Mouse (Mus musculus): ENCODE results near the gene Pigl. TPM values are rescaled to one million over a fixed set of nuclear protein-coding genes. Genes with fewer than 3 reads are reported as not detected.
"Not testable (repeated sequence)": the region's sequence is repeated elsewhere in the genome, so short reads cannot be mapped to it uniquely, and the experiment has no call there.

Pigl gene
- polyA plus RNA-seq, 1 experiment from 2014 or later: 12.4 TPM

DNA sequence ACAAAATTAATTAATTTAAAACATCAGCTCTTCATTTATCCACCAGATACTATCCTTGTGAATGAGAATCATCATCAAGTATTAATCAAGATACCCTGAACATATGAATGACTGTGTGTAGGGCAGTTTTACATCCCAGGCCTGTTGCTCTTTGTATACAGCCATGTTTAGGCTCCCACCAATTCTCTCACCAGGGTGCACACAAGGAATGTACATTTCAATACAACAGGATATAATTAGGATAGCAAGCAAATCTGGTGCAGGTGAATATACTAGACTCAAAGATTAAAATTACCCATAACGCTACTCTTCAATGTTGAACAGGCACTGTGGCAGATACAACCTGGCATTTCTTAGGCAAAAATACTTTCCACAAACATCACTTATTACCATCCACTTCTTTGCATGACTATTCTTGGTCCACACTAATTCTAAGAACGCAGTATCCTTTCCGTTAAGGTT, 2.2 kb upstream of the Pigl start:
- Histone ChIP-seq H3K4me2 (peak overlapping the region; percentile 78), H3K27me3 (no peaks in the 10 kb centered on the region), H3K9me3 (replicated peaks) (no peaks in the 10 kb centered on the region), H3K9ac (peak overlapping the region; percentile 100), H3K36me3 (peaks cover under 1% of the 10 kb centered on the region; the same call in 1 of the 2 replicates), H3K4me1 (peaks cover 20% of the 10 kb centered on the region), H3K4me3 (replicated peaks) (peak overlapping the region; percentile 94), H3K27ac (peak overlapping the region; percentile 99)
- ATAC-seq (replicated peaks; ENCODE audit: low FRiP score): no peak
- 8% methylated on average over 3 of the region's 3 CpGs for WGBS

DNA sequence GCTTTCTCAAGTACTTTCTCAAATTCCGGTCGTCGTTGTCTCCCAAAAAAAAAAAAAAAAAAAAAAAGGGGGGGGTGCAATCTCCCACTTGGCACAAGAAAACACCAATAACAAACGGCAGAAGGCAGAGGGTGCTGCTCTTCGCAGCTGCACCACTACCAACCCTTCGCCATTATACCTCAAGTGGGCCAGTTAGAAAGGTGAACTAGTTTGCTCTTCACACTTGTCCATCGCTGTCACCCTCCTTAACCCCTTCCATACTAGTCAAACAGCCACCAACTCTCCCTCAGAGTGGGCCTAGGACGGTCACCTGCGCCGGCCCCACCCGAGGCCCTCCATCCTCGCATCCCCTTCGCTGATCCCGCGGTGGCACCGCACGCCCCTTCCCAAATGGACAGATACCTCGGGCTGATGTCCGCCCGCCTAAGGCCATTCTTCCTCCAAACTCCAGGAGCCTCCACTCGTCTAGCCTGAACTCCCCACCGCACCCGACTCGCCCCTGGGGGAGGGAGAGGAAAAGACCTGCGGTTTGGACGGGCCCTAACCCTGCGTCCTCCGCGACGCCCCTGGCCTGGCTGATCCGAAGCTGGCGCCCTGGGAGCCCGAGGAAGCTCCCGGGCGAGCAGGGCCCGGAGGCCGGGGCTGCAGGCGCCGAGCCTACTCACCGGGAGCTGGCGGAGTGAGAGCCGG, 1.6 kb upstream of the Pigl start:
- ATAC-seq (replicated peaks; ENCODE audit: low FRiP score): peak; percentile 68
- under 1% methylated on average over 42 of the region's 42 CpGs for WGBS
- Histone ChIP-seq H3K9ac (peak overlapping the region; percentile 100), H3K27me3 (no peaks in the 10 kb centered on the region), H3K36me3 (no peaks in the 10 kb centered on the region), H3K9me3 (replicated peaks) (no peaks in the 10 kb centered on the region), H3K4me1 (peaks cover 20% of the 10 kb centered on the region), H3K27ac (peak overlapping the region; percentile 99), H3K4me3 (replicated peaks) (peak overlapping the region; percentile 94), H3K4me2 (peak overlapping the region; percentile 78)

DNA sequence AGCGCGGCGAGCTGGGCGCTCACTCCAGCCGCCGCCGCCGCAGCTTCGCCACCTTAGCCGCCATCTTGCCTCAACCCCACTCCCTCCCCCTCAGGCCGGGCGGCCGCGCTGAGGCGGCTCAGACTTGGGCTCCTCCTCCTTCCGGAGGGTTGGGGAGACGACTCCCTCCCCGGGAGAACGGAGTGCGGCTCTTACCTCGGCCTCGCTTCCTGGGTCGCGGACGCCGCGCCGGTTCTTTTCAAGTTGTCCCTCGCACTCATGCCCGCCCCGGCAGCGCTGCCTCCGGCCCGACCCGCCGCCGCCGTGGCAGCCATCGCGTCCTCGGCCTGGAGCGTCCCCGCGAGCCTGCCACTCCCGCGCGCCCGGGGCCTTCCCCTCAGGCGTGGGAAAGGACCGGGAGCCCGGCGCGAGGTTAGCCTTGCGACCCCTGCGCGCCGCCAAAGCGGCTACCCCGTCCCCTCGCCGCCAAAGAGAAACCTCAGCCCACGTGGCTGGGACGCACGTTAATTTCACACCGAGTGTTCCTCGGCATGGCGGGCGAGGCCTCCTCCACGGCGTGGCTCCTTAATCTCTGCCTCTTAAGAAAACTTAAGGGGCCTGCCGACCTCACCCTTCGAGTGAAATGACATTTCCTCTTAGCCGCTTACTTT, 894 bp upstream of the Pigl start:
- Histone ChIP-seq H3K9me3 (replicated peaks) (no peaks in the 10 kb centered on the region), H3K9ac (peak overlapping the region; percentile 100), H3K4me1 (peaks cover 20% of the 10 kb centered on the region), H3K27ac (peak overlapping the region; percentile 99), H3K27me3 (no peaks in the 10 kb centered on the region), H3K36me3 (no peaks in the 10 kb centered on the region), H3K4me2 (peak overlapping the region; percentile 78), H3K4me3 (replicated peaks) (peak overlapping the region; percentile 94)
- under 1% methylated on average over 73 of the region's 73 CpGs for WGBS
- peak; percentile 95 for ATAC-seq (replicated peaks; ENCODE audit: low FRiP score)

DNA sequence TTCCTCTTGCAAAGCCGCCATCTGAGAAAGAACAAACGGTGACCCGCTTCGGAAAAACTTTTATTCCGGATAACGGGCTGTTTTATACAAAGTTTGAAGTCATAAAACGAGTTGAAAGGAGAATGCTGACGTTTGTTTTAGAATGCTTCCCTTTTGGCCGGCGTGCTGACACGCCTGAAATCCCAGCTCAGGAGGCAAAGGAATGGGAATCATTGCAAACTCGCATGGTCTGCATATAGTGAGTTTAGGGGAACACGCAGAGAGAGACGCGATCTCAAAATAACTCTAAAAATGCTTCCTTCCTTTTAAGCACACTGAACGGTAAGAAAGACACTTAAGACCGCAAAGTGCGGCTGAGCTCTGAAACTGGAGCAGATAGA, 379 bp upstream of the Pigl start:
- Histone ChIP-seq H3K9ac (peak overlapping the region; percentile 100), H3K27me3 (no peaks in the 10 kb centered on the region), H3K27ac (peak overlapping the region; percentile 99), H3K9me3 (replicated peaks) (no peaks in the 10 kb centered on the region), H3K4me2 (peak overlapping the region; percentile 78), H3K4me3 (replicated peaks) (peak overlapping the region; percentile 94), H3K36me3 (no peaks in the 10 kb centered on the region), H3K4me1 (peaks cover 20% of the 10 kb centered on the region)
- ATAC-seq (replicated peaks; ENCODE audit: low FRiP score): no peak
- under 1% methylated on average over 18 of the region's 18 CpGs for WGBS

DNA sequence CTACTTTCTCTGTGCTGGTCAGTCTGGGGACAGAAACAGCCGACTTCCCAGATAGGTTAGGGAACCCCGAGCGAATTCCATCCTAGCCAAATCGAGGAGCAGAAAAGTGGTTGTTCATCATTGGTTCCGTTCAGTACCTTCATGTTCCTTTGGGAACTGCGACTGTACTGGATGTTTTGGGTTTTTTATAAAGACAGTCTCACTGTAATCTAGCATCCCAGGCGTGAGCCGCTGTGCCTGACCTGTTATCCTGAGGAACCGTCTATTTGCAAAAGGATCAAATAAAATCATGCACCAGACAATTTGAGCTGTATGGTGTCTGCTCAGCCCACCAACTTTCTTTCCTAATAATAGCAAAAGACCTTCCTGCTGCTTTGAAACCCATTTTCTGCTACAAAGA, 520 bp downstream of the Pigl start:
- H3K27ac ChIP-seq: peak overlapping the region; percentile 99
- peak overlapping the region; percentile 78 for H3K4me2 ChIP-seq
- peak overlapping the region; percentile 94 for H3K4me3 ChIP-seq (replicated peaks)
- WGBS: 2% methylated on average over 9 of the region's 9 CpGs
- no peak for ATAC-seq (replicated peaks; ENCODE audit: low FRiP score)
- no peaks in the 10 kb centered on the region for H3K27me3 ChIP-seq
- H3K9ac ChIP-seq: peak overlapping the region; percentile 100
- no peaks in the 10 kb centered on the region for H3K36me3 ChIP-seq
- peaks cover 19% of the 10 kb centered on the region for H3K4me1 ChIP-seq
- H3K9me3 ChIP-seq (replicated peaks): no peaks in the 10 kb centered on the region

DNA sequence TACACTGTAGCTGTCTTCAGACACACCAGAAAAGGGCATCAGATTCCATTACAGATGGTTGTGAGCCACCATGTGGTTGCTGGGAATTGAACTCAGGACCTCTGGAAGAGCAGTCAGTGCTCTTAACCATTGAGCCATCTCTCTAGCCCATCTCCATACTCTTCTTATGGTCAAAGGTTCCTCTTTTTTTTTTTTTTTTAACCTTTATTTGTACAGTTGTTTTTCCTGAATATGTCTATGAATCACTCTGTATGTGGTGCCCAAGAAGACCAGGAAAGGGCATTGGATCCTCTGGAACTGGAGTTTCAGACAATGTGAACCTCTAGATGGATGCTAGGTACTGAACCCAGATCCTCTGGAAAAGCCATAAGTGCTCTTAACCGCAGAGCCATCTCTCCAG, 4.3 kb downstream of the Pigl start:
- not testable (repeated sequence) for H3K9me3 ChIP-seq (replicated peaks); H3K27me3 ChIP-seq; H3K4me3 ChIP-seq (replicated peaks); H3K9ac ChIP-seq; H3K27ac ChIP-seq; ATAC-seq (replicated peaks; ENCODE audit: low FRiP score); H3K4me1 ChIP-seq; H3K36me3 ChIP-seq; H3K4me2 ChIP-seq
- 93% methylated on average over 1 of the region's 1 CpGs for WGBS

DNA sequence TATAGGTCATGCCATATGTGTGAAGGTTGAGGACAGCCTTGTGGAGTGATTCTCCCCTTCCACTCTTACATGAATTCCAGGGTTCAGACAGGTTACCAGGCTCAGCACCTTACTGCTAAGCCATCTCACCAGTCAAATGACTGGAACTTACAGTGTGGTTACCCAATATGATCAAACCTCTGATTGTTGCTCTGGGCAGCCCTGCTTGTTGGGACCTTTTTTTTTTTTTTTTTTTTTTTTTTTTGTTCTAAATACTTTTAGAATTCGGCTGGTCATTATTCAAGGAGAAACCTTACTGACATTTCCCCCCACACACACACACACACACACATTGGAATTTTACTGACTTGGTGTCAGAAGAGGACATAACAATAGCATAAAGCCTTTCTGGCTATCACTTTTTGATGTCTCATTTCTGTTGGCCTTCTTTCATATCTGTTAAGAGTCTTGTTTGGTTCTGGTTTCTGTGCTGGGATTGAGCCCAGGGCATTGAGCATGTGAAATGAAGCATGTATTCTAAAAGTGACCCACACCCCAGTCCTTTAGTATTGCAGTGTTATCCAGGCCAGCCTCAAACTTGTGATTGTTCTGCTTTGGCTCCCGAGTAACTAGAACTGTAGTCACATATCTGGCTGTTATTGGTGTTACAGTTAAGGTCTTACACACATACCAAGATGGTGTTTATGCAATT, 5.1 kb downstream of the Pigl start:
- Histone ChIP-seq H3K9me3 (replicated peaks) (no peaks in the 10 kb centered on the region), H3K4me1 (peaks cover 7% of the 10 kb centered on the region), H3K9ac (no peak overlapping the region), H3K36me3 (no peaks in the 10 kb centered on the region), H3K27ac (no peak overlapping the region), H3K27me3 (no peaks in the 10 kb centered on the region), H3K4me2 (no peak overlapping the region), H3K4me3 (replicated peaks) (no peak overlapping the region)
- ATAC-seq (replicated peaks; ENCODE audit: low FRiP score): no peak
- 76% methylated on average over 2 of the region's 2 CpGs for WGBS

DNA sequence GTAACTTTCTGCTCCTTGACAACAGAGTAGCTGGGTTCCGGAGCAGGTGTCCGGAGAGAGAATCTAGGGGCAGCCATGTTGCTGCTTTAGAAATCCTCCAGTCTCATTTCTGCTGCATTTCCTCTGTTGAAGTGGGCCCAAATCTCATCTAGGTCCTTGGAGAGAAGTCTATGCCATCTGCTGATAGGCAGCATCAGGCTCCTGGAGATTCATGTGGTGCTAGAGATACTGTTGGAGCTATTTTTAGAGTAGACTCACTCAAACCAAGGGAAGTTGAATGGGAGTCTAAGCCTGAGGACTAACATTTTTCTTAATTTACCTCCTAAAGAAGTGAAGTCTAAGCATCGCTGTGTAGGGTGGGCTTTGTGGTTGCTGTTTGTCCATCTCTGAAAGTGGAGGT, 6.4 kb downstream of the Pigl start:
- ATAC-seq (replicated peaks; ENCODE audit: low FRiP score): no peak

DNA sequence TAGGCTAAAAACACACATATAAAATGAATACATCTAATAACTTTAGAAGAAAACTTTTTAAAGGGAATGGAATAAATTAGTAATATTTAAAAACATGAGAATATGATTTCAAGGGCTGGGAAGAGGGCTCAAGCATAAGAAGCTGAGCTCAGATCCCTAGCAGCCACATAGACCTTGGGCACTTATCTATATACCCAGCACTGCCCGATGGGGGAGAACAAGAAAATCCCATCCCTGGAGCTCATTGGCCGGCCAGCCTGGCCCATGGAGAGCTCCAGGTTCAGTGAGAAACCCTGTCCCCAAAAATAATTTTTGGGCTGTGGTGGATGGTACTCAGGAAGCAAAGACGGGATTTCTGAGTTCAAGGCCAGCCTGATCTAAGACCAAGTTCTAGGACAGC, 7.6 kb downstream of the Pigl start:
- no peak overlapping the region for H3K27ac ChIP-seq
- H3K27me3 ChIP-seq: no peaks in the 10 kb centered on the region
- no peaks in the 10 kb centered on the region for H3K36me3 ChIP-seq
- H3K4me2 ChIP-seq: no peak overlapping the region
- H3K4me3 ChIP-seq (replicated peaks): no peak overlapping the region
- no peak overlapping the region for H3K9ac ChIP-seq
- no peak for ATAC-seq (replicated peaks; ENCODE audit: low FRiP score)
- 86% methylated on average over 3 of the region's 3 CpGs for WGBS
- H3K4me1 ChIP-seq: no peaks in the 10 kb centered on the region
- no peaks in the 10 kb centered on the region for H3K9me3 ChIP-seq (replicated peaks)

More for the DNA sequence above, 6.4 kb downstream of the Pigl start:
- Histone ChIP-seq H3K27me3 (no peaks in the 10 kb centered on the region), H3K4me2 (no peak overlapping the region), H3K36me3 (no peaks in the 10 kb centered on the region), H3K9me3 (replicated peaks) (no peaks in the 10 kb centered on the region), H3K9ac (no peak overlapping the region), H3K27ac (no peak overlapping the region), H3K4me1 (peaks cover 3% of the 10 kb centered on the region; the same call in 1 of the 2 replicates), H3K4me3 (replicated peaks) (no peak overlapping the region)
- WGBS: 93% methylated on average over 3 of the region's 3 CpGs

DNA sequence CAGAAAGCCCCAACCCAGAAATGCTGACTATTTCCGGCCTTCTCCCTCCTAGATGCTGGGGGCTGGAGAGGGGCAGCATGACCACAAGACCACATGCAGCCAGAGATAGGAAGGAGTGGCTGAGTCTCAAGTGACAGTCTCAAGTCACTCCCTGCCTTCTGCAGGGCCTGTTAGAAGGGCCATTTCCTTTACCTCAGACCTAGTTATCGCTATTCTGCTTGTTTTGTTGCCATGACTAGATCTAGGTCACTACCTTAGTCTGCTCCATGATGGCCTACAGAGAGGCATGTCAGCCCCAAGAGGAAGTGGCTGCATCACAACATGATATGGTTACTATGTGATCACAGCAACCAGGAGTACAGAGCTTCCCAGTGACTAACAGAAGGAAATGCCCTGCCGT, 8.3 kb downstream of the Pigl start:
- Histone ChIP-seq H3K9ac (no peak overlapping the region), H3K27ac (no peak overlapping the region), H3K4me1 (no peaks in the 10 kb centered on the region), H3K36me3 (no peaks in the 10 kb centered on the region), H3K4me2 (no peak overlapping the region), H3K4me3 (replicated peaks) (no peak overlapping the region), H3K9me3 (replicated peaks) (no peaks in the 10 kb centered on the region), H3K27me3 (no peaks in the 10 kb centered on the region)
- ATAC-seq (replicated peaks; ENCODE audit: low FRiP score): no peak
- 88% methylated on average over 3 of the region's 3 CpGs for WGBS

DNA sequence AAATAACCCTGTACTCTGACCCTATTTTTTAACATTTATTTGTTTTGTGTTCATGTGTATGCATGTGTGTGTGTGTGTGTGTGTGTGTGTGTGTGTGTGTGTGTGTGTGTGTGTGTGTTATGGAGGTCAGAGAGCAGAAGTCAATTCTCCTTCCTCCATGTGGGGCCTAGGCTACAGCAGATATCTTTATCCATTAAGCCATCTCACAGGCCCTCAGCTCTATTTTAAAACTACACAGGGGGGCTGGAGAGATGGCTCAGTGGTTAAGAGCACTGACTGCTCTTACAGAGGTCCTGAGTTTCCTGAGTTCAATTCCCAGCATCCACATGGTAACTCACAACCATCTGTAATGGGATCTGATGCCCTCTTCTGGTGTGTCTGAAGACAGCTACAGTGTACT, 9.0 kb downstream of the Pigl start:
- H3K4me2 ChIP-seq: not testable (repeated sequence)

DNA sequence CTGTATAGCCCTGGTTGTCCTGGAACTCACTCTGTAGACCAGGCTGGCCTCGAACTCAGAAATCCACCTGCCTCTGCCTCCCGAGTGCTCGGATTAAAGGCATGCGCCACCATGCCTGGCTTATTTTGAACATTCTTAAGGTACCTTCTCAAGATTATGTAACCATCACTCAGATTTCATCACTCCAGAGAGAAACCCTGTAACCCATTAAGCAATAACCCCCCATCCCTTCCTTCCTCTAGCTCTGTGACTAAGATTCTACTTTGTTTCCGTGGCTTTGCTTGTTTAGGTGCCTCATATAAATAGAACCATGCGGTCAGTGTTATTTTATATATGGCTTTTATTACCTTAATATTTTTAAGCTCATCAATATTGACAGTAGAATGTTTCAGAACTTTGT, 12.2 kb downstream of the Pigl start:
- Histone ChIP-seq H3K9ac (no peak overlapping the region), H3K9me3 (replicated peaks) (no peaks in the 10 kb centered on the region), H3K27ac (no peak overlapping the region), H3K36me3 (no peaks in the 10 kb centered on the region), H3K27me3 (no peaks in the 10 kb centered on the region), H3K4me2 (no peak overlapping the region), H3K4me3 (replicated peaks) (no peak overlapping the region), H3K4me1 (no peaks in the 10 kb centered on the region)
- no peak for ATAC-seq (replicated peaks; ENCODE audit: low FRiP score)
- WGBS: 92% methylated on average over 6 of the region's 6 CpGs

More for the DNA sequence above, 9.0 kb downstream of the Pigl start:
- not testable (repeated sequence) for ATAC-seq (replicated peaks; ENCODE audit: low FRiP score); H3K36me3 ChIP-seq; H3K27me3 ChIP-seq; H3K9ac ChIP-seq; H3K4me1 ChIP-seq; H3K27ac ChIP-seq; H3K9me3 ChIP-seq (replicated peaks); H3K4me3 ChIP-seq (replicated peaks)
